Mouse (Mus musculus) heart, embryonic 15.5 days (tissue): Measurements from ENCODE around the gene Ints6l. TPM values are rescaled to one million over a fixed set of nuclear protein-coding genes. Genes with fewer than 3 reads are reported as not detected.

Experiments used
- ATAC-seq: fragments of 200-750 bp; cut with Nextera tagmentation; replicated peaks from 2 replicates; pipeline ENCODE4 v1.8.0; 2017; ENCODE audit warnings: low read depth, moderate TSS enrichment; ENCODE audit not compliant: insufficient number of reproducible peaks, insufficient read depth, low FRiP score
- H3K27ac ChIP-seq: fragments of 300-500 bp; sonication (generic); 2 replicates; pipeline ENCODE4 v1.5.1; 2015; ENCODE audit warnings: mild to moderate bottlenecking, inconsistent platforms
- H3K27me3 ChIP-seq: fragments of 300-500 bp; sonication (generic); 2 replicates; pipeline ENCODE4 v1.6.1; 2015; ENCODE audit warnings: inconsistent platforms
- H3K36me3 ChIP-seq: fragments of 300-500 bp; sonication (generic); 2 replicates; pipeline ENCODE4 v1.6.1; 2015; ENCODE audit warnings: mild to moderate bottlenecking, inconsistent platforms
- H3K4me1 ChIP-seq: fragments of 300-500 bp; sonication (generic); replicated peaks from 2 replicates; pipeline ENCODE4 v1.6.1; 2015; ENCODE audit warnings: inconsistent platforms
- H3K4me2 ChIP-seq: fragments of 300-500 bp; sonication (generic); 2 replicates; pipeline ENCODE4 v1.6.1; 2015; ENCODE audit warnings: inconsistent platforms, mild to moderate bottlenecking, moderate library complexity
- H3K4me3 ChIP-seq: fragments of 300-500 bp; sonication (generic); 2 replicates; pipeline ENCODE4 v1.5.1; 2015; ENCODE audit warnings: mild to moderate bottlenecking, inconsistent platforms
- H3K9ac ChIP-seq: fragments of 300-500 bp; sonication (generic); 2 replicates; pipeline ENCODE4 v1.6.1; 2015; ENCODE audit warnings: mild to moderate bottlenecking, inconsistent platforms
- H3K9me3 ChIP-seq: fragments of 300-500 bp; sonication (generic); replicated peaks from 2 replicates; pipeline ENCODE4 v1.6.1; 2016; ENCODE audit warnings: inconsistent platforms
- WGBS: fragments of 180-500 bp; shearing (Covaris S2); methylation state at CpG from one replicate; pipeline ENCODE4 v1.1.7; 2015; ENCODE audit warnings: mixed read lengths; 5-methylcytosine and 5-hydroxymethylcytosine counted together
- polyA plus RNA-seq: library from polyadenylated mRNA; unstranded; fragments of >200 nt; fragmentation: Nextera tagmentation; extraction: Ambion mirVana; gene quantifications from 2 replicates; pipeline ENCODE4 v1.2.1, GENCODE M21; 2015

Gene Ints6l
- polyA plus RNA-seq: 16.2 and 17.2 TPM in 2 replicates

DNA sequence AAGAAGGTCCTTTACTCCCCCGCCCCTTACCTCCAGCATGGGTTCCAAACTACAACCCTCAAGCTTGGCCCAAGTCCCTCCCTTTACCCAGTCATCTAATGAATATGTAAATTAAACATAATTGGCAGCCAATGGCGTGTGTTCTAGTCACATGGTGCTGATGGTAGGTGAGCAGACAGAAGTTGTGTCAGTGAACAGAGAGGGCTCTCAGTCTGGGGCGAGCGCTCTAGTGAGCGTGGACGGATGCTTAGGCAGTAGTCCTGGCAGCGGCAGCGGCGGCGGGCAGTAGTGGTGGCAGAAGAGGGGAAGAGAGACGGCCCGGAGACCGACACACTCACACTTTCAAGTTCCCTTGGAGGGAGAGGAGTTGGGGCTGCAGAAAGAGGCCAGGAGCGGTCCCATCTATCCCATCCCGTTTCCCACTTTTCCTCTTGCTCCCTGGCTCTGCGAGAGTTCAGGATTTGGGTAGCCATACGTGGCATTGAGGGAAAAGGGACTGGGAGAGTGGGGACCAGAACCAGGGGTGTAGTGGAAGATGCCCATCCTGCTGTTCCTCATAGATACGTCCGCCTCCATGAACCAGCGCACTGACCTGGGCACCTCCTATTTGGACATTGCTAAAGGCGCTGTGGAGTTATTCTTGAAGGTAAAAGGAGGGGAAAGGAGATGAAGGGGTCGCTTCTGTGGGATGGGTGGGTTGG, at the start of gene Ints6l:
Gene Ints6l, plus strand, starts transcription at position 187 of the 701 bp plus-strand sequence.
- Histone ChIP-seq H3K27ac (peak within 1 kb of the TSS; percentile 94), H3K9me3 (no peaks in the 10 kb centered on the region), H3K36me3 (no peaks in the 10 kb centered on the region), H3K4me1 (no peaks in the 10 kb centered on the region), H3K27me3 (no peaks in the 10 kb centered on the region), H3K9ac (peak within 1 kb of the TSS; percentile 74), H3K4me2 (peak within 1 kb of the TSS; percentile 74), H3K4me3 (peak within 1 kb of the TSS; percentile 66)
- ATAC-seq: peak; percentile 79
- WGBS: 8% methylated on average over 20 of the region's 22 CpGs

DNA sequence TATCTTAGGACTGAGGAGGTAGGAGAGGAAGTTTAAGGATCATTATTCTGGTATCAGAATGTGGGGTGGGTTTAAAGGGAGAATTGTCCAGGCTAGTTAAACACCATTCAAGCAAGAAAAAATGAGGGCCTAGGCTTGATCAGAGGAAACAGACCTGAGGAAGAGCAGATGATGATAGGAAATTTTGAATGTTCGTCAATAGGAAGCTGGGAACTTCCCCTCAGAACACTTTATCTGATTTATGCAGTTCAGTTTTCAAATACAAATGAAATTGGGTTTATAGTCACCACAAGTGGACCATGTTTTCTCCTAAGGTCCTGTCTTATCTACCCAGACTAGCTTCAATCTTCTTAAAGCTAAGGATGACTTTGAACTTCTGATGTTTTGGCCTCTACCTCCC, 49.2 kb upstream of the Ints6l start:
- no peaks in the 10 kb centered on the region for H3K9me3 ChIP-seq
- no peaks in the 10 kb centered on the region for H3K27me3 ChIP-seq
- no peak overlapping the region for H3K4me2 ChIP-seq
- H3K4me3 ChIP-seq: no peak overlapping the region
- no peak overlapping the region for H3K27ac ChIP-seq
- no peak for ATAC-seq
- WGBS: 30% methylated on average over 1 of the region's 1 CpGs
- H3K9ac ChIP-seq: no peak overlapping the region
- no peaks in the 10 kb centered on the region for H3K36me3 ChIP-seq
- no peaks in the 10 kb centered on the region for H3K4me1 ChIP-seq

DNA sequence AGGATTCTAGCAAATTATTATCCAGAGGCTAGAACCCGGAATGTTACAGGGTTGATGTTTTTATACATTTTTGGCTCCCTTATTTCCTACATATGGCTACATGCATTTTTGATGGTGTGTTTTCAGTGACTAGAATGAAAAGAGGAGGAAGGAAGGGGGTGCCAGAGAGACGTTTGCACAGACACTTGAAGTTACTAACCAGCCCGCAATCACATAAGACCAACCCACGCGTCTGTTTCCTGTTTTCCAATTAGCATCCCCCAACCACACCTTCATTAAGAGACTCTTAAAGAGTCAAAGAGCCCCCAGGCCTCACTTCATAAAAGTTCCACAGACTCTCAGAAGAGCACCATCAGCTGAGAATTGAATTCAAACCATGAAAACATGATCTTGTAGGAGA, 48.5 kb upstream of the Ints6l start:
- 63% methylated on average over 5 of the region's 5 CpGs for WGBS

DNA sequence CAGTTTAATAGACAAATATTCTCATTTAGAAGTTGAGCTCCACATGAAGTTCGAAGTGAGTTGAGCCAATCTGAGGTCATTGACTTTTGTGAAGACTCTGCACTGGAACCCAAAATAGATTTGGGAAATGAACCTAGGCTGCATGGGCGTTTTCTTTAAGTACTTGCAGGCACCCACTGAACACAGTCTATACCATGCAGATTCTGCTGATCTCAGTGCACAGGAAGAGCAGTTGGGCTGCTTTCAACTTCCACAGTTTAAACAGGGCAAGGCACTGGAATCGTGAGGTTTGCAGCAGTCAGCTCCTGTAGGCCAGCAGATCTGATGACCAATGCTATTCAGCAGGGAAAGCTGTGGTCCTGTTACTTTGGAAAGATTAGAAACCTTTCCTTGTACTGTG, 38.4 kb upstream of the Ints6l start:
- no peaks in the 10 kb centered on the region for H3K9me3 ChIP-seq
- H3K4me1 ChIP-seq: no peaks in the 10 kb centered on the region
- WGBS: 53% methylated on average over 3 of the region's 3 CpGs
- H3K4me3 ChIP-seq: no peak overlapping the region
- H3K27ac ChIP-seq: no peak overlapping the region
- no peak overlapping the region for H3K4me2 ChIP-seq
- ATAC-seq: no peak
- H3K9ac ChIP-seq: no peak overlapping the region
- H3K27me3 ChIP-seq: no peaks in the 10 kb centered on the region
- no peaks in the 10 kb centered on the region for H3K36me3 ChIP-seq

More for the DNA sequence above, 48.5 kb upstream of the Ints6l start:
- Histone ChIP-seq H3K36me3 (no peaks in the 10 kb centered on the region), H3K27ac (no peak overlapping the region), H3K4me2 (no peak overlapping the region), H3K27me3 (no peaks in the 10 kb centered on the region), H3K4me1 (no peaks in the 10 kb centered on the region), H3K9me3 (no peaks in the 10 kb centered on the region), H3K9ac (no peak overlapping the region), H3K4me3 (no peak overlapping the region)
- ATAC-seq: no peak

DNA sequence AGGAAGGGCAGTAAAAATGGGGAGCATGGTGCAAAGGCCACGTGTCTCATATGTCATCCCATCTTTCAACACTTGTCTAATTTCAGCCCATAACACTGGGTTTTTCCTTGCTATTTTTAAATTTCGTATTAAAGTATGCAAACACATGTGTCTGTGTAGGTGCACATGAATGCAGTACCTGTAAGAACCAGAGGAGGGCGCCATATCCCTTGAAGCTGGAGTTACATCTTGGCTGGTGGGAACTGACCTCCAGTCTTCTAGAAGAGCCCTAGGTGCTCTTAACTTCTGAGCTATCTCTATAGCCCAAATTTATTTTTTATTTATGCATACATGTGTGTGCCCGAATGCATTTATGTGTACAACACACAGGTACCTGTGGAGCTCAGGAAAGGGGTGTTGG, 37.1 kb upstream of the Ints6l start:
- Histone ChIP-seq H3K27ac (no peak overlapping the region), H3K4me3 (no peak overlapping the region), H3K9me3 (no peaks in the 10 kb centered on the region), H3K9ac (no peak overlapping the region), H3K4me2 (no peak overlapping the region), H3K27me3 (no peaks in the 10 kb centered on the region), H3K36me3 (no peaks in the 10 kb centered on the region), H3K4me1 (no peaks in the 10 kb centered on the region)
- no peak for ATAC-seq
- WGBS: 61% methylated on average over 4 of the region's 4 CpGs

DNA sequence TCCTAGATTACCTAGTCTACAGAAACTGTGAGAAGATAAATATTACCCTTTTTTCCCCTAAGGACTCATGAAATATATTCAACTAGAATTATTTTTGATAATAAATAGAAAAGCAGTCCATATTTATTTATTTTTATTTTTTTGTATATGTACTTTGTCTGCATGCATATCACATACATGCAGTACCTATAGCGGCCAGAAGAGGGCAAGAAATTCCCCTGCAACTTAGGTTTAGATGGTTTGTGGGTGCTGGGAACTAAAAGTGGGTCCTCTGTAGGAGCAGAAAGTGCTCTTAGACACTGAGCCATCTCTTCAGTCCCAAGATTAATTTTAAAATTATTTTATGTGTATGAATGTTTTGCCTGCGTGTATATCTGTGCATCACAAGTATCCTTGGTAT, 24.1 kb upstream of the Ints6l start:
- no peak overlapping the region for H3K9ac ChIP-seq
- no peaks in the 10 kb centered on the region for H3K9me3 ChIP-seq
- no peaks in the 10 kb centered on the region for H3K36me3 ChIP-seq
- no peaks in the 10 kb centered on the region for H3K4me1 ChIP-seq
- no peaks in the 10 kb centered on the region for H3K27me3 ChIP-seq
- H3K27ac ChIP-seq: no peak overlapping the region
- H3K4me2 ChIP-seq: no peak overlapping the region
- 34% methylated on average over 2 of the region's 2 CpGs for WGBS
- H3K4me3 ChIP-seq: no peak overlapping the region
- no peak for ATAC-seq

DNA sequence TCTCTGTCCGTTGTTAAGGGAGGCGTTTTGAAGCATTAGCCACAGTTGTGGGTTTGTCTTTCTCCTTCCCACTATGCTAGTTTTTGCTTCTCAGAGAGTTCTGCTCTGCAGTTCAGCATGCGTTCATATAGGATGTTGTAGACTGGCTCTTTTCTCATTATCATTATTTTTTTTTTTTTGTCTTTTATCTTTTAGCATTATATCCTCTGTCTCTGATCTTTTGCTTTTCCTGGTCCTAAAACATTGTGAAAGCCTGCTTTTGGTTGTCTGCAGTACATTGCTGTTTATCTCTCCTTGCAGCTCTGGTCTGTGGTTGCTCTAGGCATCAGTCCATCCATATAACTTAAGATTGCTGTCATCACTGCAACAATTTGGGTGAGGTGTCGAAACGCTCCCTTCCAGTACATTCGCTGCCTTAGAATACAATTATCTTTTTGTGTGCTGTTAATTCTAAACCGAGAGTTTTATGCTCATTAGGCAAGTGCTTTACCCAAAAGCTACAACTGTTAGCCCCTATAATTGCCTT, 18.8 kb upstream of the Ints6l start:
- no peak for ATAC-seq
- Histone ChIP-seq H3K27me3 (no peaks in the 10 kb centered on the region), H3K4me3 (no peak overlapping the region), H3K9me3 (no peaks in the 10 kb centered on the region), H3K4me2 (no peak overlapping the region), H3K9ac (no peak overlapping the region), H3K4me1 (no peaks in the 10 kb centered on the region), H3K36me3 (no peaks in the 10 kb centered on the region), H3K27ac (no peak overlapping the region)
- WGBS: 31% methylated on average over 7 of the region's 7 CpGs

DNA sequence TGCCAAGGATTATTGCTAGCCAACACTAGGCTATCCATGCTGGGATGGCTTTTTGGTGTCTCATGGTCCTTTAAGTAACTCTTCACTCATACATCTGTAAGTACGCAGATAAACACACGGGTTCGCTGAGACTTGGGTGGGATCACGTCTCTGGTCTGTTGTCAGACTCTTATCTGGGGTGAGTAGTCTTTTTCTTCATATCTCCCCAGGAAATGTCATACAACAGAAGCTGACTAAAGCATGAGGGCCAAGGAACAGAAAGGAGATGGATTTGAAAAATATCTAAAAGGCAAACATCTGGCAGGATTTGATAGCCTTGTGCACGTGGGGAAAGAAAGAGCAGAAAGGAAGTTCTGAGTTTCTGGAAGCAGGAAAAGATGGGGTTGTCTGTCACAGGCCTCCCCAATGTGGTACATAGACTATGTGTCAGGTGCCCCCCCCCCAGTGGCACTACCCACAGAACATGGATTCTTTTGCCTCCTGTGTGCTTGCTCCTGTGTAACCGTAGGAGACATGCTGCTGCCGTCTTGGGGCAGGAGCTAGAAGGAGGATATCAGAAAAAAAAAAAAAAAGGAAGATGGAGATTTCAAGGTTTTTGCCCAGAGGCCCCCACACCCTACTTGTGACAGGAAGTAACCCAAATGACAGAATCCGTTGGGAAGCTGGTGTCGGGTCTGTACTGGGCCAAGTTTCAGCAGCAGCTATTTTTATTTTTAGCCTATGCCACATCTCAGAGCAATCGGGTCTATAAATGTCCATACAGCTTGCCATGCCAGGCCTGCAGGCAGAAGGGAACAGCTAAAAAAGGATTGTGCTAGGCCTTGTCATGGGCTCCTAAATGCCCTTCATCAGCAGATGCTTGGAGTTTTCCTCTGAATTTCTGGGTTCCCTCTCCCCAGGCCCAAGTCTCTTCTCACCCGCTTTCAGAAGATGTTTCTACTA, 7.9 kb upstream of the Ints6l start:
- ATAC-seq: no peak; the same call in 1 of the 2 replicates

DNA sequence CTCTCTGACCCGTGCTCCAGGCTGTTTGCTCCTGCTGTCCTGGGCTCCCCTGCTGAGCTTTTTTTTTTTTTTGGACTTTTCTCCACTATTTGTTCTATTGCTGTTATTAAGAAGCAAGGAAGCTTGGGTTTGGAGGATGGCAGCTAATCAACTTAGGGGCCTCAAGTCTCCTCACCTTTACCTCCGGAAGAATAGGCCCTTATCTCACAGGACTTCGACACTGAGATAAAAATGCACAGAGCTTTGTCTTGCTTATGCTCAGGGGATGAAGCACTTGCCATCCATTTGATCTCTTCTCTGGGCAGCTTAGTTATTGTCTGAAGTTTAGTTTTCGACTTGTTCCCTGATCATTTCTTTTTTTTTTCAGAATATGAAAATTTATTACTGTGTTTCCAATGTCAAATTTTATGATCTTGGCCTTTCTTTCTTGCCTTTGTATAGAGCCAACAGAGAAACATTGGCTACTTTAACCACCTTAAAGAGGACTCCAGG, 7.1 kb upstream of the Ints6l start, which contains the start of gene Gm2174:
Gene Gm2174, plus strand, starts transcription at position 442 of the 492 bp plus-strand sequence.
- H3K36me3 ChIP-seq: no peaks in the 10 kb centered on the region
- no peak within 1 kb of the TSS for H3K4me3 ChIP-seq
- no peaks in the 10 kb centered on the region for H3K9me3 ChIP-seq
- H3K27me3 ChIP-seq: no peaks in the 10 kb centered on the region
- H3K27ac ChIP-seq: peak within 1 kb of the TSS; percentile 77
- WGBS: 37% methylated on average over 4 of the region's 4 CpGs
- no peak within 1 kb of the TSS for H3K4me2 ChIP-seq
- no peak for ATAC-seq
- H3K9ac ChIP-seq: no peak within 1 kb of the TSS
- H3K4me1 ChIP-seq: peaks cover 8% of the 10 kb centered on the region

More for the DNA sequence above, 7.9 kb upstream of the Ints6l start:
- Histone ChIP-seq H3K9me3 (no peaks in the 10 kb centered on the region), H3K4me3 (no peak overlapping the region), H3K9ac (no peak overlapping the region), H3K4me1 (peaks cover 8% of the 10 kb centered on the region), H3K27ac (peak overlapping the region; percentile 77), H3K36me3 (no peaks in the 10 kb centered on the region), H3K4me2 (no peak overlapping the region), H3K27me3 (no peaks in the 10 kb centered on the region)
- 41% methylated on average over 11 of the region's 11 CpGs for WGBS

DNA sequence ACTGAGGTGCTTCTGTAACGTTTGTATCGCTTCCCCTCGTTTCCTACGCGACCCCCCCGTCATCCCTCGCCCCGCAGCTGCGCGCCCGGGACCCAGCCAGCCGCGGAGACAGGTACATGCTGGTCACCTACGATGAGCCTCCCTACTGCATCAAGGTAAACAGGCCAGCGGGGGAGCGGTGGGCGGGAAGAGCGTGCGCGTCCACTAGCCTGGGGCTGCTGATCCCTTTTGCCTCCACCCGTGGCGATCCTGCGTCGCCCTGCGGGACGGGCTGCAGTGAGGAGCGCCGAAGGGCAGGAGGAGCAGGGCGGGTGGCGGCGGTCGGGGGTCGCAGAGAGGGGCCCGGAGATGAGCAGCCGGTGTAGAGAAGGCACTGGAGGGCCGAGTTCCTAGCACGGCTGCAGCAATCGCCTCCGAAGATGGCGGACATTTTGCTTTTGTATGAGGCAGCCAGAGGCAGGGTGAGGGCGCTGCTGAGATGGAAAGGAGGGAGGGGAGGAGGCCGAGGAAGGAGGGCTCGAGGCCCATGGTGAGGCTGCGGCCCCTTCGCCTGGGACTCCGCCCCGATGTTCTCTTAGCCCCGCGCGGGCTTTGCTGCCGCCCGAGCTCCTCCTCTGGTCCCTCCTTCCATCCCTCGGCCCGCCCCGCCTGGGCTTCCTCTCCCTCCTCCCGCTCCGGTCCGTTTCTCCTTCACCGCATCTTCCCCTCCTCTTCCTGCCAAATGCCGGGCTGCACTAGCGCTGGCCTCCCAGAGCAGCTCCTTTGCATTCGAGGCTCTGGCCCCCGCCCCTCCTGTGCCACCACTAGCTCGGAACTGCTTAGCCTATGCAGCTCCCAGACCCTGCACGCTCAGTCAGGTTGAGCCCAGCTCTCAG, 952 bp downstream of the Ints6l start:
- peak overlapping the region; percentile 94 for H3K27ac ChIP-seq
- H3K9me3 ChIP-seq: no peaks in the 10 kb centered on the region
- peak overlapping the region; percentile 66 for H3K4me3 ChIP-seq
- WGBS: 16% methylated on average over 50 of the region's 65 CpGs
- no peaks in the 10 kb centered on the region for H3K36me3 ChIP-seq
- peak overlapping the region; percentile 74 for H3K4me2 ChIP-seq
- peak; percentile 95 for ATAC-seq
- H3K9ac ChIP-seq: peak overlapping the region; percentile 74
- no peaks in the 10 kb centered on the region for H3K27me3 ChIP-seq
- H3K4me1 ChIP-seq: no peaks in the 10 kb centered on the region
